Mouse (Mus musculus): ENCODE measurements at regions not wholly inside any gene's neighbourhood (a gene's known extent, or its start where the extent isn't known, plus 50 kb on each side); places are given as distances from the start of the nearest gene placed in this dataset.

DNA sequence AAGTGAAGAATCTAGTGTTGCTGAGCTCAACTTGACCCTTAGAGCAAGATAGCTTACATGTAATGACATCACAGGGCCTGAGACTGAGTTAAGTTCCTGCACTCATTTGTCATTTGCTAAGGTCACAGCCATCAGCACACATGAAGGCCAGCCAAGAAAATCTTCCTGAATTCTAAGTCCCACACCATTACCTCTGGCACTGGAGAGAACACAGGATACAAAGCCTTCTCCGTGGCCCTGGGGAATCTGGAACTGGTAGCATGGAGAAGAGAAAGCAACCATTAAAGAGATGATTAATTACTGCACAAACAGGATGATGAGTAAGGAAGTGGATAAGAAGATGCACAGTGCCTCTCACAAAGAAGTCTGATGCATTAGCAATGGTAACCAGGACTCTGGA lies 232.0 kb downstream of the Wdr72 start:
- no peak for DNase-seq (ENCODE audit: low spot score)

DNA sequence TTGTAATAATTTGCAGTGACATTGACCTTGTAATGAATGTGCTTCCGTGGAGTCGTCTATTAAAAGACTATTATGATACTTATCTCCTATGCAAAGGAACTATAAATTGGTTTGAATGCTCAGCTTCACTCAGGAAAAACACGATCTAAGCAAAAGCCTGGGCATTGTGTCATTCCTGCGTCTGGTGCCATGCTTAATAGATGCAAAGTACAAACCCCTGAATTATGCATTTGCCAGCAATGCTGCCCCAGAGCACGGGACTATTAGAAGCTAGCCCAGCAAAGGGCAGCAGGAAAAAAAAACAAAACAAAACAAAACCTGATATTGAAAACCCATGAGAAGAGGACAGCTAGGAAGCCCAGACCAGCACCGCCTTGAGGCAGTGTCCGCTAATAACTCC lies 234.9 kb downstream of the Wdr72 start:
- no peak for DNase-seq (ENCODE audit: low spot score)

DNA sequence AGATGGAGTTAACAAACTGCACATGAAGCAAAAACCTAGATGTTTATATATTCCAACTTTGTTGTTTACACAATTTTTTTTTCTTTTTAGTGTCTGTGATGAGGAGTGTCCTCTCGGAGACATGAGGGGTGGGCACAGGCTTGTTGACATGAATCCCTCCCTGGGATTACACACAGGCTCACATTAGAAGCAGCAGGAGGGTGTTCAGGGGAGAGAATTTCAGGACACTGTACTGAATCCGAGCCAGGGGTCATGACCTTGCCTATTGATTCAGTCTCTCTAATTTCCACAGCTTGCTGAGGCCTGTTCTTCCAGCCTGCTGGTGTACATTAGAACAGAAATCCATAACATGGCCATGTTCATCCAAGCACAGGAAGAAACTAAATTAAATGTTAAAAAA lies 238.6 kb downstream of the Wdr72 start:
- DNase-seq (ENCODE audit: low spot score), result peak; percentile 61

DNA sequence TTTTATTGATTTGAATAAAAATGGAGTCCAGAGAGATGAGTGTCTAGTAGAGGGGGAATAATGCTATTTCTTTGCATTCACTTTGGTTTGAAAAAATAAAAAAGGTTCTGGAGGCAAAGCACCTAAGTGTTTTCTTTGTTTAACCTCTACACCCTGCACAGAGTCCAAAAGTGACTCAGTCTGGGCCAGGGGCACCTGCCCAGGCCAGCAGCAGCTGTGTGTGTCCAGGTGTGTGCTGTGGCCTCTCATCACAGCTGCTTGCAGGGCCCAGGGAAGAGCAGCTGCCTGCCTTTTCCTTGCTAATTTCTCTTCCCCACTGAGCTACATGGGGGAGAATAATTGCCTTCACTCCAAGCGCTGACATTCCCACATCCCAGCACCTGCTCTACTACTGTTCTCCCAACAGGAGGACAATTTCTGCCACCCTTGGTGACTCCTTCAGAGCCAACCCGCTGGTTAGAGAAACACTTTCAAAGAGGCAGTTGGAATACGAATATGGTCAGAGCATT lies 255.8 kb downstream of the Wdr72 start:
- no peak for DNase-seq (ENCODE audit: low spot score)

DNA sequence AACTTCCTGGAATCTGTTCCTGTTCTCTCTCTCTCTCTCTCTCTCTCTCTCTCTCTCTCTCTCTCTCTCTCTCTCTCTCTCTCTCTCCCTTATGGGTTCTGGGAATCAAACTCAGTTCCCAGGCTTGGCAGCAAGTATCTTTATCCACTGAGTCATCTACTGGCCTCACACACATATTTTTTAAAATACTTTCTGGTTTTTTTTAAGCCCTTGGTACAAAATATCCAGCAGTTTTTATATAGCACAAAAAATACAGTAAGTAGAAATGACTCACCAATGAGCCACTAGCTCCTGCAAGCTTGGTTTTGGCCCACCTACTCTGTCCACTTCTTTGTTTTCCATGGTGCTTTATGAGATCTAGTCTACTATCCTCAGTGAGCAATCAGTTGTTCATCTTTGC lies 266.0 kb downstream of the Wdr72 start:
- no peak for DNase-seq (ENCODE audit: low spot score)

DNA sequence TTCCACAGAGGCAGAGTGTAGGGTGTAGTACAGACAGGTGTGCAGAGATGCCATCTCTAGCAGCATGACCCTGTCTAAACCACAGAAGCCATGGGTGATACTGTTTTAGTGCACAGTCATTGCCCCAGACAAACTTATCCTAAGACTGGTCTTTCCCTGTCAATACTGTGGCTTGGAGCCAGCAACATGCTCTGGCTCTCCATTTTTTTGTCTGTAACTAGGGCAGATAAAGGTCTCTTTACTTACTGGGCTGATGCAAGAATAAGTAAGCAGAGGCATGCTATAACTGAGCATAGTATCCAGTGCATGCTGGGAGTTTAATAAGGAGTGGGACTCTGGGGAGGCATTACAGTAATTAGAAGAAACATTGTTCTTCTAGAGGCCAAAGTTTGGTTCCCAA lies 267.0 kb downstream of the Wdr72 start:
- DNase-seq (ENCODE audit: low spot score), result no peak

DNA sequence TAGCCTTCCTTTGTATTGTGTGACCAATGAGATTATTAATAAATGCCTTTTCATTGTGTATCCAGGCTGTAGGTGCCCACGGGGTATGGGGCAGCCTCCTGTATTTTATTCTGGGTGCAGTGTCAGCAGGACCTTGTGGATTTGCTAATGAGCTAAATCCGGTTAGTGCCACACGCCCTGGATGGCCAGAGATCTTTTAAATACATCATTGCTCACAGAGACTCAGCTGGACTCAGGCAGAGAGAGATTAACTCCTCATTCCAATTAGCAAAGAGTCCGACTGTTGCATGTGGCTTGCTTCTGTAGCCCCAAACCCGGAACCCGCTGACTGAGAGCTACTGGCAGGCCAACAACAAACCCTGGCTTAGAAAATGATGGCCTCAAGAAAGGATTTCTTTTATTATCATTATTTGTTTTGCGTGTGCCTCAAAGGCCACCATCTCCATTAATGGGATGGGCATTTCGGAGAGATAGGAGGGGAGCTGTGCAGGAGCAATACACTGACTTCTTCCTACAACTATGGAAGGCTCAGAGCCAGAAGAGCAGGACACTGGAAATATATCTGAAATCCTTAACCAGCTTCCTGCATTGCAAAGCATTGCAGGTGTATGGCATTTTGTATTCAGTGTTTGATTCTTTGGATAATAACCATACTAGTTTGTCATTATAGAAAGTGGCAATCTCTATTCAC lies 274.2 kb downstream of the Wdr72 start:
- DNase-seq (ENCODE audit: low spot score), result no peak

DNA sequence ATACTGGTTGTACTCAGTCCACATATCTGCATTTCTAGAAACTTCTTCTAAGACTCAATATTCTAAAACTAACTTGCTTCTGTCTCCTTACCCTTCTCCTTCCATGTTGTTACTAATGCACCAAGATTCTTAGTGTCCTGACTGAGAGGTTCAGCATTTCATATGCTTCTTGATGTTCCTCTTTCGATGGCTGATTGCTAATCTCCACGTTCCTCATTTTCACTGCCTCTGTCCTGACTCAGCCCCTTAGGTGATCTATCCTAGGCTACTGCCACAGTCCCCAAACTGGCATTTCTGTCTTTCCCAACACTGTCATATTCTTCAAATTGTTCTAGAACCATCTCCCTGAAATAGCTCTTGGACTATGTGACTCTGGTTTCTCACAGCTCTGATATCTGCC lies 315.4 kb downstream of the Wdr72 start:
- no peak for DNase-seq (ENCODE audit: low spot score)

DNA sequence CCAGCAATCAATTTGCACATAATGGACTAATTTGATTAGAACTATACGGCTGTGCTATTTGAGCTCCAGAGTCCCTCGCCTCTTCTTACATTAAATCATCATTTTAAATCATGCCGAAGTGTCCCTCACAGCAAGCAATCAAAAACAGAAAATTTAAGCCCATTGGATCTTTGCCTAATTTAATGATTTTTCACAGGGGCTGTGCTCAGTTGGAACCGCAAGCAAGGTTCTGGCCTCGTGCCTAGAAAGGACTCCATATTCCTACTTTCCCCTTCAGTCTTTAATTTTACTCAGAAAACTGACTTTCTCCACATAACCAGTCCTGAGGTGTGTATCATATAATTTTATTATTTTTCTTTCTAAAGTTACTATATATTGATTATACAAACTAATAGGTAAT lies 339.8 kb downstream of the Wdr72 start:
- no peak for DNase-seq (ENCODE audit: low spot score)

DNA sequence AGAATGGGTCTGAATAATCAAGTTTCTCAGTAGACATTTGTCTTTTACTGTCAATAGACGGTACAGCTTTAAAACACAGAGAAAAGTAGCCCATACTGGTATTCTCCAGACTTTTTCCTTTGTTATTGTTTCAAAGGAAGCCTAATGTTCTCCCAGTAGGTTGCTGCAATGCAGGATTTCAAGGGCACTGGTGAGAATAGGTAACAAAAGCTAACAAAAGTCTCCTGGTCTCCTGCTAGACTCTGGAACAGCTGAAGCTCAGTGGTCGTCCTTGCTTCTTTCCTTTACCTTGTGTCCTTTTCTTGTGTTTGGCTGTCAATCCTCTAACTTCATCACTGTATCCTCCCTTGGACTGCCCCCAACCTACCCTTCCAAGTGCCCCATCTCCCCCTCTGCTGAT lies 350.9 kb downstream of the Wdr72 start:
- DNase-seq (ENCODE audit: low spot score), result no peak

DNA sequence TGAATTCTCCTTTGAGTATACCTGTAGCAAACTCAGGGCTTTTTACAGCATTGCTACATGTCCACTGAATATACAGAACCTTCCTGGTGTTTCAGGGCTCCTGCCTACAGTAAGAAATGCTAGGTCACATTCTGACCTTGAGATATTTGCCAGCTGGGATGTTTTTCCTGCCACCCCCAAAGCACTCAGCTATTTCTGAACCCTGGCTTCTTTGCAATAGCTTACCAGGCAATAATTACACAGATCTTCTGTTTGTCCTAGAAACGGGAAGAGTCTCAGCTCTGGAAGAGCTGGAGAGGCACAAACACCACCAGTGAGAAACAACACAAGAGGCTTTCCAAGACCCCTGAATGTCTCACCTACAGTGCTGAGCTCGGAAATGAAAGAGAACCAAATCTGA lies 366.7 kb downstream of the Wdr72 start:
- DNase-seq (ENCODE audit: low spot score), result no peak

DNA sequence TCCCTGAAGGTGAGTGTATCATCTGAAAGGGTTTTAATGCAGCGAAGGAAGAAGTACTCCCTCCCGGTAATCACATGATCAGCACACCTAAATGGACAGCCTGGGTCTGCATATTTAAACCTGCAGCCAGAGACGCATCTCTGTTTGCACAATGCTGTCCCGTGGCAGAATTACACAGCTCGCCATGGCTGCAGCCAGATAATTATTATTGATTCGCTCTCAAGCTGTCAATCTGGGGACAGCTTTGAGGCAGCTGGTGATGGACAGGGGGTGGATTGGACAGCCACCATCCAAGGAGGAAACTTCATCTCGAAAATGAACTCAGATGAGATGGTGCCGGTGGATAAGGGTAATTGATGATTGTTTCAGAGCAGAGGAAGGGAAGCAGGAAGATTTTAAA lies 369.1 kb downstream of the Wdr72 start:
- DNase-seq (ENCODE audit: low spot score), result peak; percentile 2

DNA sequence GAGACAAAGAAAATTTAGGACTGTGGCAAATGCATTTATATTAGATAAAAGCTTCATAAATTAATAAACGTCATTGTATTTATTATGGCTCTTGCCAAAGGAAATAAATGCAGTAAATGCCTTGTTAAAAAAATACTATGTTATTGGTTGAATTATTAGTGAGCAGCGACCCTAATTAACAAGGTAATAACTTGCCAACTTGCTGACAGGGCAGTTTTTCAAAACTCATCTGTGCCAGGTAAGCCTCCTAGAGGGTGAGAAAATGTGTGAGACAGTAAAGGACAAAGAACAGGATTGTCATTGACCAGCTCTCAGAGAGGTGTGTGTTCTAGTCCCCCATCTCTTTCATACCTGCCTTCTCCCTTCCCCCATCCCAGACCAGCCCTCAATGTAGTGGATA lies 347.8 kb upstream of the Onecut1 start:
- DNase-seq (ENCODE audit: low spot score), result no peak

DNA sequence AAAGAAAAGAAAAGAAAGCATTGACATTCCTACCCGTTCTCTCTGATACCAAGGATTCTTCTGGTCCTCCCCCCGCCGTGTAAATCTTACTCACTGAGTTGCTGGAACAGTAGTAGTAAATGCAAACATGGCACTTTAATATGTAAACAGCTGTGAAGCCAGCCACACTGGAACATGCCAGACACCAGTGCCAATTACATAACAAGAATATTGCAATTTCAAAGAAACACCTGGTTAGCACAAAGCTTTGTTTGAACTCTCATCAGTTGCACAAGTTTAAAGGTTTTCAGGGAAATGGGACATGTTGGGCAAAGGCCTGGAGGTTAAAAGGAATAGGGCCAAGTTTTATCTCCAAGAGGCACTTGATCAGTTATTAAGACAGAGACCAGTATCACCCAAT lies 333.2 kb upstream of the Onecut1 start:
- no peak for DNase-seq (ENCODE audit: low spot score)

DNA sequence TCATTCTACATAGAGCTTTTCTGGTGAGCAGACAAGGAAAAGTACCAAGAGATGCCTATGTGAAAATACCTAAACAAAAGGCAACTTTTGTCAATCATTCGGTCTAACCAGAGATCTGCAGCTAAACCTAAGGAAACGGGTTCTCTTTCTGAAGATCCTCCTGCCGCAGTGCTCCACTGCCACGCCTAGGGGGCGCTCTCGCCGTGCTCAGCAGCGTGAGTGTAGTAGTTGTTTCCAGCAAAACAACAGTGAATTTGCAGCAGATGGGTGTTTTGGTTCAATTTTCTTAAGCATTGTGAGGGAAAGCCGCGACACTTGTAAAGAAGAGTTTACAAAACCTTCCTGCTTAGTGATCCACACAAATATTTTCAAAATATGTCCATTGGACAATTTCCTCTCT lies 331.4 kb upstream of the Onecut1 start:
- DNase-seq (ENCODE audit: low spot score), result peak; percentile 82

DNA sequence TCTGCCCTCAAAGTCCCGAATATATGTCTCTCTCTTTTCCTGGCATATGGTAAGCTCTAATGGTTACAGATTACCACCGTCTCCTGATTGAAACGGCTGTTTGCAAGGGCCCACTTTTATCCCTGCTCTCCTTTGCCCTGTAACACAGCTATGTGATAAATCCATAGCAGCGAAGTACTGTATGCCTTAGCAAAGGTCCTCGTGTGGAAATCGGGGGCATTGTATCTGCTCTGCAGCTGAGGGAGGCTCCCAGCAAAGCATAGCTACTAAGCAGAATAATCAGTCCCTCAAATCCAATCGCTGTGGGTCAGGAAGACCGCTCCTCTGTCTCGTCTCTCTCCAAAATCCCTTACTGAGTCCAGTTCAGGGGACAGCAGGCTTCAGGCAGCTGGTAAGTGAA lies 331.0 kb upstream of the Onecut1 start:
- no peak for DNase-seq (ENCODE audit: low spot score)

DNA sequence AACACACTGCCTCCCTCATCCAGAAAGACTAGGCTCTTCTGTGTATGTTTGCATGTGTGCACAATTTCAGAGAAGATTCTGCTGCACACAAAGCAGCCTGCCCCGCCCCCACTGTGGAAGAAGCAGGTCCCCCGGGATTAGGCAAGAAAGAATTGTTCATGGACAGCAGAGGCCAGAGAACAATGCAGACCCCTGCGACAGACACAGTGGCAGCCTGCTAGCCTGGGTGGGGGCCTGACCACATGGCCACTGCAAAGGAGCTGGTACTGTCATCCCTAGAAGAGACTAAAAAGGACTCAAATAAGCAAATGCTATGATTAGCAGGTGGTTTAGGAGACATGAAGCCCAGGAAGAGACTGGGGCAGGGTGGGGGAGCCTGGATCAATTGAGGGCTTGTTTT lies 329.7 kb upstream of the Onecut1 start:
- DNase-seq (ENCODE audit: low spot score), result peak; percentile 65

DNA sequence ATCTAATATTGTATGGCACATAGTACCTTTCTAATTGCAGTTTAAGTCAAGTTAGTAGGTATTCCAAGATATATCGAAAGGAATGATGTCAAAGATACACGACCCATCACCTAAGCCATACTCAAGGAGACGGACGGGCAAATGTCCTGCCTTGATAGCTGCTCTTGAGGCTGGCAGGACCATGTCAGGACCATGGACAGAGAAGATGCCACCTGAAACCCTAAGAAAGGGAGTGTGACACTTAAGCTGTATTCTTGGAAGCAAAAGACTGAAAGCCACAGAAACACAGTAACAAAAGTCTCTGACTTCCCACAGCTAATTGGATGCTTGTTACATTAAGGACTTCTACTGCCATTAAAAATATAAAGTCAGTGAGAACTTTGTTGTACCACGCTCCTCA lies 326.7 kb upstream of the Onecut1 start:
- peak; percentile 55 for DNase-seq (ENCODE audit: low spot score)

DNA sequence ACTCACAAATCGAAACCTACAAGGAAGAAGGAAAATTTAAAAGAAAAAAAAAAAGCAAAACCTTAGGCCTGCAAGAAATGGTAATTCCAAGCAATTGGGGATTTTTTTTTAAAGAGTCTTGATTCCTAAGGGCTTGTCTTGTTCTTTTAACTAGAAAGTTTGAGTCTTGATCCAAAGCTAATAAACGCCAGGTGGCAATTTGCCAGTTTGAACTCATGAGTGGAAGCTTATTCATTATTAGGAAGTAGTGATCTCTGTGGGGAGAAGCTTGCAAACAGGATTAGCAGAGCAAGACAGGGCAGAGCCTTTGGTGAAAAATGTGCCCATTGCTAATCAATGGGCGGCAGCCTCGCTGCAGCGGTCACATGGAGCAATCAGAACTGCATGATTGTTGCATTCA lies 305.6 kb upstream of the Onecut1 start:
- no peak for DNase-seq (ENCODE audit: low spot score)

DNA sequence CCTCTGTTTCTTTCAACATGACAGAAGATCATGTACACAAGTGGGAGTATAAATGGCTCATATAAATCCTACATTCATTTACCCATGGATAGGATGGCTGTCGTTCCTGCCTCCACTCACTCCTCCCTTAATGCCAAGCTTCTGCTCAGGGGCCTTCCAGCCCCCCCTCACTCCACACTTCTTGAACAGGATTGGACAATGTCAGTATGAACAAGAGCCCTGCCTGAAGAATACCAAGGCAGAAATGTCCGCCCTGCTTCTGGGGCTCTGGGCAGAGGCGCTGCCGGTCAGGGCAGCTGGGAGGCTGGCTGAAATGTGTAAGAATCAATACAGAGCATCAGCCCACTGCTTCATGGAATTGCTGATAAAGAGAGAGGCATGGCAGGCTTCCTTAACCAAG lies 269.0 kb upstream of the Onecut1 start:
- DNase-seq (ENCODE audit: low spot score), result no peak

DNA sequence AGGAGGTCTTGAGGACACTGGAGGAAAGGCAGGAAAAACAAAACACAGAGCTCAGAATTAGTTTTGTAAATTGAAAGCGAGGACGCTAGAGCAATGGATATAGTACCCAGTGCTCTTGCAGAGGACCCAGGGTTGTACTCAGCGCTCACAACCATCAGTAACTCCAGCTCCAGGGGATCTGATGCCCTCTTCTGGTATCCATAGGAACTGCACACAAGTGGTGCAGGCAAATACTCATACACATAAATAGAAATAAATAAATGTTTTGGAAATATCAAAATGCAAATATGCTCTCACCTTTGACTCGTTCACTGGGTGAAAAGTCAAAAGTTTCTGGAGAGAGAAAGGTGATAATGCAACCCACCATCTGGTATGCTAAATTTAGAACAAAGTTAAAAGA lies 267.8 kb upstream of the Onecut1 start:
- no peak for DNase-seq (ENCODE audit: low spot score)

DNA sequence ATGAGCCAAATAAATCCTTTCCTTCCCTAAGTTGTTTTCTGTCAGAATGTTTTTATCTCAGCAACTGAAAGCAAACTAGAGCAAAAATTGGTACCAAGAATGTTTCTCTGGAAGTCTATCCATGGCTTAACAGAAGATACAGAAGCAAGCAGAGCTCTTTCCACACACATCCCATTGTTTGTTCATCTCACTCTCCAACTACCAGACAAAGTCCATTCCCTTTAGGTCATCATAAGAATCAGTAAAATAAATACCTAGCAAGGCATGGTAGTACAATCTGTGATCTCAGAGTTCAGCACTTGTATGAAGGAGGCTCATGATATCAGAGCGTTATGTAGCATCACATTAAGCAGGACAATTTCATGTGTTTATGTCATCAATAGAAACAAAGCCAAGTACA lies 257.3 kb upstream of the Onecut1 start:
- DNase-seq (ENCODE audit: low spot score), result no peak

DNA sequence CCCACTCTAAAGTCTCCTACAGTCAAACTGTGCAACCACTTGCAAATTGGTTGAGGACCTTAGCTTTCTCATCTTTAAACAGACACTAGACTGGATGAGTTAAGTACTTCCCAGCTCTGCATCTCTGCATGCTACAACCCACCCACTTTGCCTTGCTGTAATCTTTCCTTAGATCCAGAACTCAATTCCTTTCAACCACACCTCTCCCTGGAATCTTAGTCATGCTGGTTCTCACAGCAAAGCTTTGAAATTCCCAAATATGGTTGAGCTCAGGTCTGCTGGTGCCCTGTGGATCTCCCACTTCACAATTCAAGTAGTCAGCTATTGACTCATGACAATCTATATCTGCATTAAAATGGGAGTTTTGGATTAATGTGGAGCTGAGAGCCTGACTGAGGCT lies 239.8 kb upstream of the Onecut1 start:
- no peak for DNase-seq (ENCODE audit: low spot score)

DNA sequence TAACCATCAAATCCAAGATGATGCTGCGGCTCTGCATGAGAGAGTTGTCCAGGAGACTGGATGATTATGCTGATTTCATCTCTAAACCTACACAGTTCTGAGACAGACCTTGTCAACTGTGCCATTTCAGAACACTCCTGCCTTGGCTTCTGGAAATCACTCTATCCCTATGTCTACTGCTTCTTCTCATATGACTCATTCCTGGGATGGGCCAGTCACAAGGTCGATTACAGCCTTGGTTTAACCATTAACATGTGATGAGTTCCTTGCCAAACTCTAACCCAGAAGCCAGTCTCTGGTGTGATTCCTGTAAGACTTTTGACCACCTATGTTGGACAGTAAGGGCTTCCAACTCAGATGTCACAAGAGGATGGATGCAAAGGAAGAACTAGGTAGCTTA lies 216.3 kb upstream of the Onecut1 start:
- DNase-seq (ENCODE audit: low spot score), result no peak

DNA sequence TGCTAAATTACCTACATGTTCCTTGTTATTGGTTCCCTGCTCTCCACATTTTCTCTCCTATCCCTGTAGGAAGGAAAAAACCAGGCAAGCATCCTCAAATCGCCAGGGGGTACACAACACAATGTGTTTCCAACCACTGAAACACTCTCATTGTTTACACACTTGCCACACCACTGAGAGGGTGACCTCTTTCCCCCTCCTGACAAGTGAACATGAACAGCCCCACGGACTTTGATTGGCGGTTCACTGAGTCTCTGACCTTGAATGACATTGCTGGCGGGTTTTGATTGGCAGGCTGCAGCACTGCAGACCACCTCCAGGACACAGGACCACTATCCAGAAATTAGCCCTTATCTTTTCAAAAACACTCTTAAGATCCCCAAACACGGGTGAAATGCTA lies 211.7 kb upstream of the Onecut1 start:
- peak; percentile 22 for DNase-seq (ENCODE audit: low spot score)

All from embryo, embryonic 10.5 days (tissue).